Mouse (Mus musculus): ENCODE measurements at regions not wholly inside any gene's neighbourhood (a gene's known extent, or its start where the extent isn't known, plus 50 kb on each side); places are given as distances from the start of the nearest gene placed in this dataset.

DNA sequence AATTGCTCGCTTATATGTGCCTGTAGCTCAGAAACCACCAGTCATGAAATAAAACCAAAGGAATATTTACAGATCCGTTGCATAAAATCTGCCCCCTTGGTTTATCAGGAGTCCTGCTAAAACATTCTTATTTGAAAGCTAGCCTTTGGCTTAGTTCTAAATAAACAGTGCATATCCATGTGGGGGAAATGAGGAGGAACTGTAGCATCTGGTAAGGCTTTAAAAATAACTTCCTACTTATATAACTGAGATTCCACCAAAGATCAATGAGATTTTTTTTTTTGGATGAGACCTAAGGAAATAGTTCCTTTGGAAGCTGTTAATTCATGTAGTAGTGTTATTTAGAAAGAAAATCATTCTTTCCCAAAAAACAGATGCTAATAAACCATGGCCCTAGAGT, 117.8 kb upstream of the Slco6d1 start:
- in situ Hi-C loops (cut with MboI; ENCODE audit: low sequenced_read_pairs in 2 of 2, unreplicated experiment in 2 of 2): no loop called here
- DNase-seq (ENCODE audit: low read depth, low spot score): no peak
- TF ChIP-seq ZC3H11A (IDR thresholded peaks at IDR 0.05; ENCODE audit: borderline replicate concordance, low read depth, low read length) (no peak), CHD2 (IDR thresholded peaks at IDR 0.05; ENCODE audit: low read depth, low read length) (no peak), ZNF384 (IDR thresholded peaks at IDR 0.05; ENCODE audit: low read depth, low read length) (no peak)
- Histone ChIP-seq H3K36me3 (ENCODE audit: control insufficient read depth, insufficient read depth, low read length, poor library complexity, severe bottlenecking) (no peaks in the 10 kb centered on the region), H3K27ac (ENCODE audit: insufficient read depth, low read depth, low read length, poor library complexity, severe bottlenecking) (no peak overlapping the region), H3K4me3 (ENCODE audit: insufficient read depth in 1 of 2, low read depth in 1 of 2, low read length in 2 of 2, poor library complexity in 1 of 2, severe bottlenecking in 1 of 2) (no peak overlapping the region), H3K9me3 (ENCODE audit: control insufficient read depth, insufficient read depth, low read depth, low read length) (no peaks in the 10 kb centered on the region), H3K4me1 (ENCODE audit: control insufficient read depth in 2 of 2, insufficient read depth in 2 of 2, low read length in 2 of 2, poor library complexity in 1 of 2) (no peaks in the 10 kb centered on the region), H3K9ac (ENCODE audit: insufficient read depth, low read depth, low read length, poor library complexity, severe bottlenecking) (no peak overlapping the region)

DNA sequence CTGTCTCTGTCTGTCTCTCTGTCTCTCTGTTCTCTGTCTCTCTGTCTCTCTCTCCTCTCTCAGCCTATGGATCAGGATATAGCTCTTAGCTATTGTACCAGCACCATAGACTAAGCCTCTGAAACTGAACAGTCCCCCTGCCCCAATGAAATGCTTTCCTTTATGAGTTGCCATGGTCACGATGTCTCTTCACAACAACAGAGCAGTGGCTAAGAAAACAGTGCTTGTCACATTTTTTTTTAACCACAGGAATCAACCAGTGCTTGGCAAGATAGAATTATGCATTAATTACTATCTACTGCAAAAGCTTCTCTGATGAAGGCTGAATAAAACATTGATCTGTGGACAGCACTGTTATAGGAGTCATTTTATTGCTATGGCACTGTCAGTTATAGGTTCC, 114.6 kb upstream of the Slco6d1 start:
- no peak for DNase-seq (ENCODE audit: low read depth, low spot score)
- in situ Hi-C loops (cut with MboI; ENCODE audit: low sequenced_read_pairs in 2 of 2, unreplicated experiment in 2 of 2): no loop called here
- TF ChIP-seq HCFC1 (IDR thresholded peaks at IDR 0.05; ENCODE audit: borderline replicate concordance, insufficient read depth, low read length) (no peak), ZC3H11A (IDR thresholded peaks at IDR 0.05; ENCODE audit: borderline replicate concordance, low read depth, low read length) (no peak), MAFK (IDR thresholded peaks at IDR 0.05; ENCODE audit: insufficient read depth, low read depth, low read length) (no peak), CHD2 (IDR thresholded peaks at IDR 0.05; ENCODE audit: low read depth, low read length) (no peak), ZNF384 (IDR thresholded peaks at IDR 0.05; ENCODE audit: low read depth, low read length) (no peak)

DNA sequence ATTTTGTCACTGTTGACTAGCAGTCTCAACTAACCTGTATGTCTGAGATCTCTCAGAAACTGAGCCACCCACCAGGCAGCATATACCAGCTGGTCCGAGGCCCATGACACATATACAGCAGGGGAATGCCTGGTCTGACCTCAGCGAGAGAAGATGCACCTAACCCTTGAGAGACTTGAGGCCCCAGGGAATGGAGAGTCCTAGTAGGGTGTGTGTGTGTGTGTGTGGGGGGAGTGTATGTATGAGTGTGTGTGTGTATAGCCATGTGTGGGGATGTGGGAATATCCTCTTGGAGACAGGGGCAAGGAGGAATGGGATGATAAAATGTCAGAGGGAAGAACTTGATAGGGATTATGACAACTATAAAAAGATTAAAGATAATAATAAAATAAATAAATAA, 113.4 kb upstream of the Slco6d1 start:
- Histone ChIP-seq H3K36me3 (ENCODE audit: control insufficient read depth, insufficient read depth, low read length, poor library complexity, severe bottlenecking) (no peaks in the 10 kb centered on the region), H3K27ac (ENCODE audit: insufficient read depth, low read depth, low read length, poor library complexity, severe bottlenecking) (no peak overlapping the region), H3K9me3 (ENCODE audit: control insufficient read depth, insufficient read depth, low read depth, low read length) (no peaks in the 10 kb centered on the region), H3K4me3 (ENCODE audit: insufficient read depth in 1 of 2, low read depth in 1 of 2, low read length in 2 of 2, poor library complexity in 1 of 2, severe bottlenecking in 1 of 2) (no peak overlapping the region), H3K9ac (ENCODE audit: insufficient read depth, low read depth, low read length, poor library complexity, severe bottlenecking) (no peak overlapping the region), H3K4me1 (ENCODE audit: control insufficient read depth in 2 of 2, insufficient read depth in 2 of 2, low read length in 2 of 2, poor library complexity in 1 of 2) (no peaks in the 10 kb centered on the region)
- in situ Hi-C loops (cut with MboI; ENCODE audit: low sequenced_read_pairs in 2 of 2, unreplicated experiment in 2 of 2): no loop called here
- no peak for DNase-seq (ENCODE audit: low read depth, low spot score)
- TF ChIP-seq HCFC1 (IDR thresholded peaks at IDR 0.05; ENCODE audit: borderline replicate concordance, insufficient read depth, low read length) (no peak), ZC3H11A (IDR thresholded peaks at IDR 0.05; ENCODE audit: borderline replicate concordance, low read depth, low read length) (no peak), CHD2 (IDR thresholded peaks at IDR 0.05; ENCODE audit: low read depth, low read length) (no peak), MAFK (IDR thresholded peaks at IDR 0.05; ENCODE audit: insufficient read depth, low read depth, low read length) (no peak), ZNF384 (IDR thresholded peaks at IDR 0.05; ENCODE audit: low read depth, low read length) (no peak)

More for the DNA sequence above, 114.6 kb upstream of the Slco6d1 start:
- H3K36me3 ChIP-seq (ENCODE audit: control insufficient read depth, insufficient read depth, low read length, poor library complexity, severe bottlenecking): no peaks in the 10 kb centered on the region
- H3K4me3 ChIP-seq (ENCODE audit: insufficient read depth in 1 of 2, low read depth in 1 of 2, low read length in 2 of 2, poor library complexity in 1 of 2, severe bottlenecking in 1 of 2): no peak overlapping the region
- no peak overlapping the region for H3K9ac ChIP-seq (ENCODE audit: insufficient read depth, low read depth, low read length, poor library complexity, severe bottlenecking)
- H3K9me3 ChIP-seq (ENCODE audit: control insufficient read depth, insufficient read depth, low read depth, low read length): no peaks in the 10 kb centered on the region
- H3K27ac ChIP-seq (ENCODE audit: insufficient read depth, low read depth, low read length, poor library complexity, severe bottlenecking): no peak overlapping the region
- no peaks in the 10 kb centered on the region for H3K4me1 ChIP-seq (ENCODE audit: control insufficient read depth in 2 of 2, insufficient read depth in 2 of 2, low read length in 2 of 2, poor library complexity in 1 of 2)

DNA sequence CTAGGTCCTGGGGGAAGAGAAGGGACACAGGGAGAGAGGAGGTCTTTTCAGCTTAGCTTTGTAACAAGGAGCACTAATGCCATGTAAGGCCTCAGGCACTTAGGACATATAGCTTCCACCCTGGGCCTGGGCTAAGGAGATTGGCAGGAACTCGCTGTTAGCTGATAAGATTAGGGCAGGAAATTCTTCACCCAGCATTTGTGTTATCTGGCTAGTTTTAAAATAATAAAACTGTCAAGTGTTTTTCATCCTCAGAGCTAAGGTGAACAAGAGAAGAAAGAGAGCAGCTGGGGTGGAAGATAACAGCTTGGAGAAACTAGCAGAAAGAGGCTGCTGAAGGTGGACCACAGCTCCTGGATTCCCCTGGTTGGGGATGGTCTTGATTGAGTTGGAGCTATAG, 111.0 kb upstream of the Slco6d1 start:
- Histone ChIP-seq H3K27ac (ENCODE audit: insufficient read depth, low read depth, low read length, poor library complexity, severe bottlenecking) (no peak overlapping the region), H3K9ac (ENCODE audit: insufficient read depth, low read depth, low read length, poor library complexity, severe bottlenecking) (no peak overlapping the region), H3K4me1 (ENCODE audit: control insufficient read depth in 2 of 2, insufficient read depth in 2 of 2, low read length in 2 of 2, poor library complexity in 1 of 2) (no peaks in the 10 kb centered on the region), H3K36me3 (ENCODE audit: control insufficient read depth, insufficient read depth, low read length, poor library complexity, severe bottlenecking) (no peaks in the 10 kb centered on the region), H3K4me3 (ENCODE audit: insufficient read depth in 1 of 2, low read depth in 1 of 2, low read length in 2 of 2, poor library complexity in 1 of 2, severe bottlenecking in 1 of 2) (no peak overlapping the region), H3K9me3 (ENCODE audit: control insufficient read depth, insufficient read depth, low read depth, low read length) (no peaks in the 10 kb centered on the region)
- DNase-seq (ENCODE audit: low read depth, low spot score): no peak
- TF ChIP-seq CHD2 (IDR thresholded peaks at IDR 0.05; ENCODE audit: low read depth, low read length) (no peak), ZC3H11A (IDR thresholded peaks at IDR 0.05; ENCODE audit: borderline replicate concordance, low read depth, low read length) (no peak), MAFK (IDR thresholded peaks at IDR 0.05; ENCODE audit: insufficient read depth, low read depth, low read length) (no peak), HCFC1 (IDR thresholded peaks at IDR 0.05; ENCODE audit: borderline replicate concordance, insufficient read depth, low read length) (no peak), ZNF384 (IDR thresholded peaks at IDR 0.05; ENCODE audit: low read depth, low read length) (no peak)
- in situ Hi-C loops (cut with MboI; ENCODE audit: low sequenced_read_pairs in 2 of 2, unreplicated experiment in 2 of 2): no loop called here

DNA sequence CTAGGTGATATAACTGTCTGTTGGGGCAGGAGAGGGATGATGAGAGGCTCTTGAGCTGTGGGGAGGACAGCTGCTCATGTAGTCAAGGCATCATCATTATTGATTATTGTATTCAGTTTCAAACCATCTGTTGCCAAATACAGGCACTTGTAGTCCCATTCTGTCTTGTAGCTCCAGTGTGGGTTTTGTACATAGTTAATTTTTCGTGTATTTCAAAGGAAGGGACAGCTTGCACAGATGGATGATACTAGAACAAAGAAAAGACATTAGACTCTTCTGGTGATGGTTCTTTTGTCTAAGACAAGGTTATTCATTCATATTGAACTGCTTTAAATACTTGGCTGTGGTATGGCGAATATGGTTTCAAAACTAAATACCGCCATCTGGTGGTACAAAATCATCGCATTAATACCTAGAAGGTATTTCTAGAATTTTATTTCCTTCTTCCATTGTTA, 70.8 kb upstream of the Slco6d1 start:
- Histone ChIP-seq H3K9me3 (ENCODE audit: control insufficient read depth, insufficient read depth, low read depth, low read length) (no peaks in the 10 kb centered on the region), H3K27ac (ENCODE audit: insufficient read depth, low read depth, low read length, poor library complexity, severe bottlenecking) (no peak overlapping the region), H3K4me1 (ENCODE audit: control insufficient read depth in 2 of 2, insufficient read depth in 2 of 2, low read length in 2 of 2, poor library complexity in 1 of 2) (no peaks in the 10 kb centered on the region), H3K9ac (ENCODE audit: insufficient read depth, low read depth, low read length, poor library complexity, severe bottlenecking) (no peak overlapping the region), H3K36me3 (ENCODE audit: control insufficient read depth, insufficient read depth, low read length, poor library complexity, severe bottlenecking) (no peaks in the 10 kb centered on the region), H3K4me3 (ENCODE audit: insufficient read depth in 1 of 2, low read depth in 1 of 2, low read length in 2 of 2, poor library complexity in 1 of 2, severe bottlenecking in 1 of 2) (no peak overlapping the region)
- in situ Hi-C loops (cut with MboI; ENCODE audit: low sequenced_read_pairs in 2 of 2, unreplicated experiment in 2 of 2): no loop called here
- TF ChIP-seq MAFK (IDR thresholded peaks at IDR 0.05; ENCODE audit: insufficient read depth, low read depth, low read length) (no peak), HCFC1 (IDR thresholded peaks at IDR 0.05; ENCODE audit: borderline replicate concordance, insufficient read depth, low read length) (no peak), CHD2 (IDR thresholded peaks at IDR 0.05; ENCODE audit: low read depth, low read length) (no peak), ZNF384 (IDR thresholded peaks at IDR 0.05; ENCODE audit: low read depth, low read length) (no peak), ZC3H11A (IDR thresholded peaks at IDR 0.05; ENCODE audit: borderline replicate concordance, low read depth, low read length) (no peak)
- DNase-seq (ENCODE audit: low read depth, low spot score): peak; percentile 12
